Mouse (Mus musculus) mouse trophoblast stem cell (cell line): Measurements from ENCODE around the gene Sorcs3.

Experiments
- in situ Hi-C, 2 experiments: fragments of 300-500 bp; cut with MseI, MboI; formaldehyde crosslinking; loops; 2 replicates in 1 of 2; 3 replicates in 1 of 2; pipeline ENCODE4 v1.15.1; 2025

Gene Sorcs3

GRCm38 (mm10) chr19:48524527-48525214 is 318.8 kb downstream of the Sorcs3 start:
- in situ Hi-C loops, result no loop called here

- in situ Hi-C loops, result no loop called here
Observed at GRCm38 (mm10) chr19:48533582-48533981, 327.8 kb downstream of the Sorcs3 start.

- in situ Hi-C loops, result no loop called here
Observed at GRCm38 (mm10) chr19:48544294-48544693, 338.5 kb downstream of the Sorcs3 start.

- in situ Hi-C loops, result no loop called here
Observed at GRCm38 (mm10) chr19:48545421-48546132, 339.8 kb downstream of the Sorcs3 start.

GRCm38 (mm10) chr19:48546133-48546448 is 340.3 kb downstream of the Sorcs3 start:
- in situ Hi-C loops, result no loop called here

- in situ Hi-C loops, result no loop called here
Observed at GRCm38 (mm10) chr19:48548143-48548881, 342.5 kb downstream of the Sorcs3 start.

GRCm38 (mm10) chr19:48559432-48559831 is 353.6 kb downstream of the Sorcs3 start:
- in situ Hi-C loops, result no loop called here

GRCm38 (mm10) chr19:48575736-48576135 is 369.9 kb downstream of the Sorcs3 start:
- in situ Hi-C loops, result no loop called here

- in situ Hi-C loops, result no loop called here
Observed at GRCm38 (mm10) chr19:48577169-48577568, 371.3 kb downstream of the Sorcs3 start.

- in situ Hi-C loops, result no loop called here
Observed at GRCm38 (mm10) chr19:48584938-48585560, 379.2 kb downstream of the Sorcs3 start.

GRCm38 (mm10) chr19:48616951-48617350 is 411.1 kb downstream of the Sorcs3 start:
- in situ Hi-C loops, result no loop called here

- in situ Hi-C loops, result no loop called here
Observed at GRCm38 (mm10) chr19:48630671-48631327, 425.0 kb downstream of the Sorcs3 start.

GRCm38 (mm10) chr19:48642566-48642965 is 436.7 kb downstream of the Sorcs3 start:
- in situ Hi-C loops, result no loop called here

- in situ Hi-C loops, result no loop called here
Observed at GRCm38 (mm10) chr19:48649941-48650340, 444.1 kb downstream of the Sorcs3 start.

GRCm38 (mm10) chr19:48651617-48652016 is 445.8 kb downstream of the Sorcs3 start:
- in situ Hi-C loops, result no loop called here

- in situ Hi-C loops, result no loop called here
Observed at GRCm38 (mm10) chr19:48660201-48660600, 454.4 kb downstream of the Sorcs3 start.

- in situ Hi-C loops, result no loop called here
Observed at GRCm38 (mm10) chr19:48679896-48680295, 474.1 kb downstream of the Sorcs3 start.

GRCm38 (mm10) chr19:48682485-48682884 is 476.7 kb downstream of the Sorcs3 start:
- in situ Hi-C loops, result no loop called here

GRCm38 (mm10) chr19:48686369-48686768 is 480.5 kb downstream of the Sorcs3 start:
- in situ Hi-C loops, result no loop called here

- in situ Hi-C loops, result no loop called here
Observed at GRCm38 (mm10) chr19:48700111-48700658, 494.4 kb downstream of the Sorcs3 start.

GRCm38 (mm10) chr19:48703763-48704162 is 497.9 kb downstream of the Sorcs3 start:
- in situ Hi-C loops, result no loop called here
